ENCODE assay signal across 8 mouse cellular contexts in the genomic region with DNA sequence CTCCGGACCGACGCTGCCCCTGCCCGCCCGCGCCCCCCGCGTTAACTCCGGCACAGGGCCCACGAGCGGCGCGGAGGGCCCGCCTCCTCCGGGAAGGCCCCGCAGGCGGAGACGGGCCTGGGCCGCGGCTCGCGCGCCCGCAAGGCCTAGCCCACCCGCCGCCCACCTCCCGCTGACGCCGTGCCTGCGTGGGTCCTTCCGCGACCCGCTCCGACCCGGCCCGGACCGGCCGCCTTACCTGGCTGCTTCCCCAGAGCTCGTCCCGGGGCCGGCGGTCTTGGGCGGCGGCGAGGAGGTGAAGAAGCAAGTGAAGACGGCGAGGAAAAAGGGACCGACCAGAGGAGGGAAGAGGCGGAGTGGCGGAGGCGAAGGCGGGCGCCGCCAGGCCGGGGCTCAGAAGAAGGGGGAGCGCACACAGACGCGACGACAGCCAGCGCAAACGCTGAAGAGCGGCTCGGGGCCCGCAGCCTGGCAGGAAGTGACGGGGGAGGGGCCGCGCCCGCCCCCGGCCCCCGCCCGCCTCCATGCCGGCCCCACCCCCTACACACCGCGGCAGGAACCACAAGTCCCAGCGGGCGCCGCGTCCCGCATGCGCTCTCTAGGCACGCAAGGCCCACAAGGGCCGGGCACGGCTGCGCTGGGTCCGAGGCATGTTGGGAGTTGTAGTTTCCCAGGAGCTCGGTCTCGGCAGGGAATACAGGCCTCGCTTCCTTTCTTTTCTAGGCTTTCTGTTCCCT. TPM values are rescaled to one million over a fixed set of nuclear protein-coding genes. Genes with fewer than 3 reads are reported as not detected.
DNase-seq lines count a peak whose midpoint lies in the region; ATAC-seq and TF ChIP-seq lines count a peak whose summit lies in the region.

A gene (minus strand): TSS at position 504 of the 737 bp plus-strand sequence.

- no peaks in the 10 kb centered on the region for H3K27me3 ChIP-seq in forebrain, embryonic 10.5 days (ENCODE audit: poor library complexity, severe bottlenecking)
- no peaks in the 10 kb centered on the region for H3K27me3 ChIP-seq in heart, embryonic 15.5 days
- H3K27me3 ChIP-seq in liver, embryonic 14.5 days (ENCODE audit: control insufficient read depth, insufficient read depth, low read length): no peaks in the 10 kb centered on the region
- H3K27me3 ChIP-seq in neural tube, embryonic 11.5 days (ENCODE audit: control insufficient read depth, insufficient read depth, low read length): no peaks in the 10 kb centered on the region
- H3K27me3 ChIP-seq in stomach, postnatal 0 days (ENCODE audit: control insufficient read depth, insufficient read depth, low read length): no peaks in the 10 kb centered on the region

- peak within 1 kb of the TSS; percentile 82 for H3K4me2 ChIP-seq in heart, embryonic 15.5 days
- peak within 1 kb of the TSS; percentile 97 for H3K4me2 ChIP-seq in liver, embryonic 14.5 days (ENCODE audit: low read depth)
- peak within 1 kb of the TSS; percentile 86 for H3K4me2 ChIP-seq in neural tube, embryonic 11.5 days (ENCODE audit: low read depth)
- peak within 1 kb of the TSS; percentile 86 for H3K4me2 ChIP-seq in stomach, postnatal 0 days (replicated peaks; ENCODE audit: low read depth)

- H3K9ac ChIP-seq in heart, embryonic 15.5 days: peak within 1 kb of the TSS; percentile 99
- peak within 1 kb of the TSS; percentile 94 for H3K9ac ChIP-seq in liver, embryonic 14.5 days (replicated peaks)
- H3K9ac ChIP-seq in neural tube, embryonic 11.5 days (ENCODE audit: low read length): peak within 1 kb of the TSS; percentile 94
- peak within 1 kb of the TSS; percentile 98 for H3K9ac ChIP-seq in stomach, postnatal 0 days (ENCODE audit: low read length)

- no peaks in the 10 kb centered on the region for H3K9me3 ChIP-seq in forebrain, embryonic 10.5 days
- no peaks in the 10 kb centered on the region for H3K9me3 ChIP-seq in heart, embryonic 15.5 days (replicated peaks)
- no peaks in the 10 kb centered on the region for H3K9me3 ChIP-seq in liver, embryonic 14.5 days (ENCODE audit: control insufficient read depth, low read length)
- no peaks in the 10 kb centered on the region for H3K9me3 ChIP-seq in neural tube, embryonic 11.5 days (ENCODE audit: control insufficient read depth, low read length)
- no peaks in the 10 kb centered on the region for H3K9me3 ChIP-seq in stomach, postnatal 0 days (ENCODE audit: control insufficient read depth, low read length)

- DNase-seq in CD8-positive naive resting alpha-beta T cell, adult 2 months (ENCODE audit: low read depth in 2 of 2, low spot score in 2 of 2): peak; percentile 88 to 92
- DNase-seq in c-Kit-positive CD71-negative TER-119-negative erythroid progenitor cells, embryonic 14.5 days (ENCODE audit: low read depth): peak; percentile 94
- DNase-seq in forebrain, embryonic 10.5 days (ENCODE audit: extremely low spot score, low spot score): peak; percentile 96
- peak; percentile 97 to 99 for DNase-seq in kidney, postnatal 25 days
- DNase-seq in liver, embryonic 14.5 days (ENCODE audit: low read depth in 3 of 3, low spot score in 3 of 3): peak; percentile 91 to 94 (median 93)
- DNase-seq in neural tube, embryonic 11.5 days (ENCODE audit: low spot score): peak; percentile 98
- DNase-seq in stomach, postnatal 0 days (ENCODE audit: low spot score): peak; percentile 97

- peaks cover 43% of the 10 kb centered on the region for H3K4me1 ChIP-seq in forebrain, embryonic 10.5 days
- H3K4me1 ChIP-seq in heart, embryonic 15.5 days (replicated peaks): peaks cover 37% of the 10 kb centered on the region
- peaks cover 25 to 33% of the 10 kb centered on the region in 2 experiments for H3K4me1 ChIP-seq in liver, embryonic 14.5 days (replicated peaks; ENCODE audit: control insufficient read depth in 2 of 2, insufficient read depth in 2 of 2, low read length in 1 of 2)
- peaks cover 10% of the 10 kb centered on the region for H3K4me1 ChIP-seq in neural tube, embryonic 11.5 days (ENCODE audit: control insufficient read depth, insufficient read depth, low read length)
- H3K4me1 ChIP-seq in stomach, postnatal 0 days (replicated peaks; ENCODE audit: control insufficient read depth, insufficient read depth): peaks cover 7% of the 10 kb centered on the region; the same call in 1 of the 2 replicates

- TF ChIP-seq CTCF in liver, embryonic 14.5 days (IDR thresholded peaks at IDR 0.05; ENCODE audit: low read depth): no peak
- TF ChIP-seq CTCF in stomach, postnatal 0 days (IDR thresholded peaks at IDR 0.05; ENCODE audit: low read depth): no peak

- no peak for TF ChIP-seq EP300 in liver, embryonic 14.5 days (IDR thresholded peaks at IDR 0.05; ENCODE audit: low read depth)
- no peak for TF ChIP-seq EP300 in stomach, postnatal 0 days (optimal IDR thresholded peaks at IDR 0.05)

- under 1% methylated on average over 87 of the region's 88 CpGs for WGBS in forebrain, embryonic 10.5 days
- WGBS in heart, embryonic 15.5 days: 0% methylated on average over 72 of the region's 88 CpGs
- under 1% methylated on average over 87 of the region's 88 CpGs for WGBS in liver, embryonic 14.5 days (ENCODE audit: insufficient replicate concordance)
- WGBS in neural tube, embryonic 11.5 days: under 1% methylated on average over 68 of the region's 88 CpGs
- WGBS in stomach, postnatal 0 days: under 1% methylated on average over 53 of the region's 88 CpGs

- H3K4me3 ChIP-seq in forebrain, embryonic 10.5 days: peak within 1 kb of the TSS; percentile 99
- peak within 1 kb of the TSS; percentile 98 for H3K4me3 ChIP-seq in heart, embryonic 15.5 days
- peak within 1 kb of the TSS; percentile 81 to 93 for H3K4me3 ChIP-seq in liver, embryonic 14.5 days (ENCODE audit: insufficient read depth in 1 of 2, low read depth in 2 of 2, low read length in 2 of 2)
- H3K4me3 ChIP-seq in neural tube, embryonic 11.5 days (ENCODE audit: low read depth, low read length): peak within 1 kb of the TSS; percentile 99
- peak within 1 kb of the TSS; percentile 98 for H3K4me3 ChIP-seq in stomach, postnatal 0 days (ENCODE audit: low read depth, low read length)

- peak within 1 kb of the TSS; percentile 96 for H3K27ac ChIP-seq in forebrain, embryonic 10.5 days
- H3K27ac ChIP-seq in heart, embryonic 15.5 days: peak within 1 kb of the TSS; percentile 98
- H3K27ac ChIP-seq in liver, embryonic 14.5 days: peak within 1 kb of the TSS; percentile 79
- peak within 1 kb of the TSS; percentile 96 for H3K27ac ChIP-seq in neural tube, embryonic 11.5 days (ENCODE audit: low read depth, low read length)
- H3K27ac ChIP-seq in stomach, postnatal 0 days (replicated peaks): peak within 1 kb of the TSS; percentile 98

- peak; percentile 100 for ATAC-seq in heart, embryonic 15.5 days (replicated peaks; ENCODE audit: insufficient number of reproducible peaks, insufficient read depth, low FRiP score, low read depth)
- peak; percentile 99 for ATAC-seq in liver, embryonic 14.5 days (ENCODE audit: insufficient read depth)
- ATAC-seq in neural tube, embryonic 11.5 days (ENCODE audit: insufficient read depth, low FRiP score, low TSS enrichment): peak; percentile 98
- ATAC-seq in stomach, postnatal 0 days (ENCODE audit: low FRiP score, low TSS enrichment): peak; percentile 99

- peaks cover under 1% of the 10 kb centered on the region; the same call in 1 of the 2 replicates for H3K36me3 ChIP-seq in forebrain, embryonic 10.5 days (replicated peaks)
- no peaks in the 10 kb centered on the region for H3K36me3 ChIP-seq in heart, embryonic 15.5 days
- no peaks in the 10 kb centered on the region for H3K36me3 ChIP-seq in liver, embryonic 14.5 days (replicated peaks; ENCODE audit: control insufficient read depth, insufficient read depth, low read depth)
- no peaks in the 10 kb centered on the region for H3K36me3 ChIP-seq in neural tube, embryonic 11.5 days (ENCODE audit: control insufficient read depth, insufficient read depth, low read length)
- H3K36me3 ChIP-seq in stomach, postnatal 0 days (ENCODE audit: control insufficient read depth, insufficient read depth, low read length): no peaks in the 10 kb centered on the region

RNA-seq across cellular contexts. Expression of the gene that starts here (rescaled TPM):
- polyA plus RNA-seq in forebrain, embryonic 10.5 days (2016; fragmentation: Nextera tagmentation; extraction: Ambion mirVana): 87.9 and 91.6 TPM in 2 replicates
- polyA plus RNA-seq in heart, embryonic 15.5 days (2015; fragmentation: Nextera tagmentation; extraction: Ambion mirVana): 50.9 and 57.6 TPM in 2 replicates
- polyA plus RNA-seq in liver, embryonic 14.5 days (2012; rRNA removed): 8.8 and 11.4 TPM in 2 replicates
- 15.6 and 17.9 TPM in 2 replicates for polyA plus RNA-seq in liver, embryonic 14.5 days (2014; fragmentation: Nextera tagmentation; extraction: Ambion mirVana)
- 103 and 109 TPM in 2 replicates for polyA plus RNA-seq in neural tube, embryonic 11.5 days (2014; fragmentation: Nextera tagmentation; extraction: Ambion mirVana)
- 34.9 and 35.0 TPM in 2 replicates for polyA plus RNA-seq in stomach, postnatal 0 days (2015; fragmentation: Nextera tagmentation; extraction: Ambion mirVana)

Comparison
In these comparisons a context has a peak if more than half of its experiments do, and no peak if none do; other contexts are left out.
1. Peak in every context shown above with its lines: DNase-seq, ATAC-seq, H3K4me3 ChIP-seq and H3K27ac ChIP-seq.